Mouse (Mus musculus) cerebellum, adult 2 months (tissue): ENCODE data around the gene Gapvd1. TPM values are rescaled to one million over a fixed set of nuclear protein-coding genes. Genes with fewer than 3 reads are reported as not detected.
A peak's percentile ranks its signal among the peaks of the same experiment; 100 is the strongest.
"Not testable (repeated sequence)": the region's sequence is repeated elsewhere in the genome, so short reads cannot be mapped to it uniquely, and the experiment has no call there.

Source experiments
- DNase-seq, 2 experiments: peaks; one replicate each; pipeline ENCODE4 v3.0.0; 2021
- H3K27ac ChIP-seq: fragments of 200-500 bp; 2 replicates; pipeline ENCODE4 v1.5.1; 2012; ENCODE audit warnings: low read length, control low read depth, inconsistent platforms; ENCODE audit not compliant: insufficient read depth
- H3K27me3 ChIP-seq: fragments of 200-500 bp; 2 replicates; pipeline ENCODE4 v1.6.1; 2012; ENCODE audit warnings: inconsistent platforms, mild to moderate bottlenecking, low read length, moderate library complexity; ENCODE audit not compliant: control insufficient read depth, insufficient read depth
- H3K4me1 ChIP-seq: fragments of 200-500 bp; 2 replicates; pipeline ENCODE4 v1.6.1; 2011; ENCODE audit warnings: low read length; ENCODE audit not compliant: control insufficient read depth, insufficient read depth
- H3K4me3 ChIP-seq: fragments of 200-500 bp; replicated peaks from 2 replicates; pipeline ENCODE3; 2011; ENCODE audit warnings: mild to moderate bottlenecking, low read depth, low read length, control low read depth; ENCODE audit not compliant: insufficient read depth
- CTCF ChIP-seq: fragments of 200-500 bp; IDR thresholded peaks from 2 replicates; pipeline ENCODE4 v1.5.1; 2011; ENCODE audit warnings: low read depth, mild to moderate bottlenecking, control low read depth, low read length, moderate library complexity, borderline replicate concordance; ENCODE audit not compliant: insufficient read depth
- POLR2A ChIP-seq: fragments of 200-500 bp; IDR thresholded peaks from 2 replicates; pipeline ENCODE4 v1.6.1; 2011; ENCODE audit warnings: low read length, control low read depth, borderline replicate concordance; ENCODE audit not compliant: insufficient read depth
- WGBS: fragments of 180-500 bp; shearing (Covaris S2); methylation state at CpG from one replicate; pipeline ENCODE4 v1.1.7; 2018; 5-methylcytosine and 5-hydroxymethylcytosine counted together
- polyA plus RNA-seq: library from polyadenylated mRNA; depleted of rRNA; stranded (reverse); fragments of >200 nt; gene quantifications from 2 replicates; pipeline ENCODE4 v1.2.3, GENCODE M21; 2012; rRNA removed

Gene Gapvd1
- polyA plus RNA-seq: 49.4 and 52.8 TPM in 2 replicates

GRCm38 (mm10) chr2:34754551-34755358, at the start of gene Gapvd1:
Gapvd1 (minus strand) TSS chr2:34755232.
- Histone ChIP-seq H3K27ac (peak within 1 kb of the TSS; percentile 65), H3K4me1 (peaks cover 3% of the 10 kb centered on the region; the same call in 1 of the 2 replicates), H3K4me3 (peak within 1 kb of the TSS; percentile 95), H3K27me3 (no peaks in the 10 kb centered on the region)
- no peak for TF ChIP-seq POLR2A
- under 1% methylated on average over 14 of the region's 14 CpGs for WGBS
- peak; percentile 33 to 41 for DNase-seq

DNA sequence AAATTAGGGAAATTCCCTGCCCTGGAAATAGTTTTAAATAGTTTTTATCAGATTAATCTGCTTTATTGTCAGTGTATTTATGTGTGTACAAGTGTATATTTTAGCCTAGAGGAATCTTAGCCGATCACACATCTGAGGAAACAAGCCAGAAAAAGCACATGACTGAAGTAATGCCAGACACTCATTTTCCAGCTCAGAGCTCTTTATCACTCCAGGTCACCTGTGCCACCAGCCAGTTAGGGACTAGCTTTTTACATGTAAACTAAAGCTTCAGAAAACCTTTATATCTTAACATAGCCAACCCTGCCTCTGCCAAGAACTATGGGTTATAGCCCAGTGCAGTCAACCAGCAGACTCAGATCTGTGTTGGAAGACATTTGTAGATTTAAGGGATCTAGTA, 49.8 kb upstream of the Gapvd1 start:
- no peak for TF ChIP-seq POLR2A
- no peak for TF ChIP-seq CTCF
- no peak overlapping the region for H3K27ac ChIP-seq
- DNase-seq: peak in 1 of 2 experiments; percentile 33
- H3K4me1 ChIP-seq: peaks cover 5% of the 10 kb centered on the region; the same call in 1 of the 2 replicates
- no peaks in the 10 kb centered on the region for H3K27me3 ChIP-seq
- 2% methylated on average over 1 of the region's 1 CpGs for WGBS
- H3K4me3 ChIP-seq: no peak overlapping the region

- H3K27me3 ChIP-seq: no peaks in the 10 kb centered on the region
- WGBS: 98% methylated on average over 2 of the region's 2 CpGs
- DNase-seq: no peak
- peaks cover 5% of the 10 kb centered on the region; the same call in 1 of the 2 replicates for H3K4me1 ChIP-seq
- H3K4me3 ChIP-seq: no peak overlapping the region
- no peak overlapping the region for H3K27ac ChIP-seq
- TF ChIP-seq POLR2A: no peak
- no peak for TF ChIP-seq CTCF
Measured at GRCm38 (mm10) chr2:34804172-34804571, 49.1 kb upstream of the Gapvd1 start.

DNA sequence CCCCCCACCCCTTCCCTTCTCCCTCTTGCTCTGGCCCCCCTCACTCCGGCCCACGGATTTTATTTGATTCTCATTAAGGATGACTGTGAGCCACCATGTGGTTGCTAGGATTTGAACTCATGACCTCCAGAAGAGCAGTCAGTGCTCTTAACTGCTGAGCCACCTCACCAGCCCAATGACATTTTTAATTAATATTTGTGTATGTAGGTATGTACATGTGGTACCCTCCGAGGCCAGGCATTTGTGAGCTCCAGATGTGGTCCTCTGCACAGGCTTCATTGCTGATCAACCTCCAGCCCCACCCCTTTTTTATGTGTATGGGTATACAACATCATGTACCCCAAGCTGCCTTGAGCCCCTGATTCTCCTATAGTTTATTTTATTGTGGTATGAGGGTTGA, 48.7 kb upstream of the Gapvd1 start:
- Histone ChIP-seq H3K27me3 (no peaks in the 10 kb centered on the region), H3K4me1 (peaks cover 5% of the 10 kb centered on the region; the same call in 1 of the 2 replicates), H3K4me3 (no peak overlapping the region), H3K27ac (no peak overlapping the region)
- no peak for DNase-seq
- WGBS: 48% methylated on average over 3 of the region's 3 CpGs
- TF ChIP-seq CTCF (no peak), POLR2A (no peak)

GRCm38 (mm10) chr2:34802565-34803245, 47.7 kb upstream of the Gapvd1 start:
- Histone ChIP-seq H3K27ac (peak overlapping the region; percentile 58), H3K4me3 (peak overlapping the region; percentile 81)
- not testable (repeated sequence) for H3K4me1 ChIP-seq, H3K27me3 ChIP-seq
- under 1% methylated on average over 29 of the region's 32 CpGs for WGBS
- peak in 1 of 2 experiments; percentile 29 for DNase-seq

GRCm38 (mm10) chr2:34801516-34802482, 46.8 kb upstream of the Gapvd1 start:
- 6% methylated on average over 39 of the region's 39 CpGs for WGBS
- peak overlapping the region; percentile 81 for H3K4me3 ChIP-seq

DNA sequence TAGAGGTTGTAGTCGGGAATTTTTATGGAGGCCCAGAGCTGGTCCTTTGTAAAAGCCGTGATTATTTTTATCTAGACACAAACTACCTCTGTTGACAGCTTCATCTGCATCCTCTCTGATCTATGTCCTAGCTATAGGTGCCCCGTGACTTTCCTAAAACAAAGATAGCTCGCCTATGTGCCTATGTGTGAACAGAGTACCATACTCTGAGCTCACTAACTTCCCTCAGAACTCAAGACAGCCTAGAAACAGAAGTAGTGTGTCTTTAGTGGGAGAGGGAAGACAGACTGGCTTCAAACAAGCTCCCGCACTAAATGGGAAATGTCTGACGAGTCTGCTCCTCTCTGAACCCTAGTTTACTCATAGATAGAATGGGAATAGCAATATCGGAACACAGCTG, 45.3 kb upstream of the Gapvd1 start:
- TF ChIP-seq POLR2A: no peak
- no peak for DNase-seq
- 89% methylated on average over 7 of the region's 7 CpGs for WGBS
- Histone ChIP-seq H3K27me3 (no peaks in the 10 kb centered on the region), H3K4me3 (no peak overlapping the region), H3K27ac (no peak overlapping the region), H3K4me1 (peaks cover 2% of the 10 kb centered on the region; the same call in 1 of the 2 replicates)

More at GRCm38 (mm10) chr2:34801516-34802482, 46.8 kb upstream of the Gapvd1 start:
- Histone ChIP-seq H3K4me1 (peaks cover 5% of the 10 kb centered on the region; the same call in 1 of the 2 replicates), H3K27me3 (no peaks in the 10 kb centered on the region), H3K27ac (peak overlapping the region; percentile 58)
- peak; percentile 92 for TF ChIP-seq POLR2A
- TF ChIP-seq CTCF: no peak
- DNase-seq: peak; percentile 97 to 99
